Mouse (Mus musculus): Measurements from ENCODE around the gene Tmem171. TPM values are rescaled to one million over a fixed set of nuclear protein-coding genes. Genes with fewer than 3 reads are reported as not detected.

Gene Tmem171
- total and polyA plus RNA-seq, 3 experiments: 0.22 to 0.49 (median 0.41) TPM

DNA sequence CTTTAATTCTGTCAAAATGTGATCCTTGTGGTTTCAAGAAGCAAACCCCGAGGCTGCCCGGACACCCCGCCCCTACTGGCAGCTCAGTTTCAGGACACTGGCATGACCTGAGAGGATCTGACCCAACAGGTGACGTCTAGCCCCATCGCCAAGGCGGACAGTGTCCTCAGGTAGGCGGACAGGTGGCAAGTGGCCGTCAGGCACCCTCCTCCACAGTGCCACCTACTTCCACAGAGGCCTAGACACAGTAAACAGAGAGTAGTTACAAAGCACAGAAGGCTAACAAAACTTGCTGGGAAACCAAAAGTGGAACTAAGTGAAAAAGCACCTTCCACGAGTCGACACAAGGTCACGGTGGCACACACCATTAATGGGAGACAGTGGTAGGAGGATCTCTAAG, 1.3 kb downstream of the Tmem171 start:
- DNase-seq: no peak

DNA sequence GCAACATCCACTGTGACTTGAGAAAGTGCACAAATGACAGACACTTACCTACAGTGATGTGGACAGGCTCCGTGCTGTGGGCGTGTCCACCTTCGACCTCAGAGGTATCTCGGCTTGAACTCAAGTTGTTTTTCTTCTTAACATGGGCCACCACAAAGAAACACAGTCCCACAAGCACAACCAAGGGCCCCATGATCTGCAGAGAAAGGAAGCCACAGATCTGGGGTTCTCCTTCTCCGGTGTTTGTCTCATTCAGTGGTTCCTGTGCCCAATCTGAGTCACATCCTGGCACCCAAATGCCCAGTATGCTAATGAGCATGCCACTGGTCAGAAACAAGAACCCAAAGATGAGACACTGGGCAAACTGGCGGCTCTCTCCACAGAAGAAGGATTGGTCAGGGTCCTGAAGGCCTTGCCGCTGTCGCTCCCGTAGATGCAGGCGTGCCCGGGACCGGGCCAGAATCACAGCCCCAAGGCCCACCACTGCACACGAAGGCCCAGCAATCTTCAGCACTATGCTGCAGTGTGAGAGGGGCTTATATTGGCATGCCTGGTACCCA, 2.6 kb downstream of the Tmem171 start:
- no peak for DNase-seq

DNA sequence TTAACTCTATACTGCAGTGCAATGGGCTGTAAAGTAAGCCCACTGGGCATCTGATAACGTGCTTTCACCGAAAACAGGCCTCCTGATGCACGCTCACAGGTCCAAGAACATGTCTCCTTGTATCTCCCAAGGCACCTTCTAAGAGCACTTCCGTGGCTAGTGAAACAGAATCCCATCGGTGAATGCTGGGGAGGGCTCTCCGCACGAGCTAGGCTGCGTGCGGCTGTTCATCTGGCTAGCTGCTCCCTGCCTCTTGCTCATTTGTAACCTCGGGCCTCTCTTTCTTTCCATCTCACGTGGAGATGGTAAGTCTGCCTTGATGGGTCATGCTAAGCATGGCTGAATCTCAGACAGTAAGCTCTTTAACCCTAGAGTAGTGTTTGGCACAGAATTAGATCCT, 3.7 kb downstream of the Tmem171 start:
- no peak for DNase-seq

DNA sequence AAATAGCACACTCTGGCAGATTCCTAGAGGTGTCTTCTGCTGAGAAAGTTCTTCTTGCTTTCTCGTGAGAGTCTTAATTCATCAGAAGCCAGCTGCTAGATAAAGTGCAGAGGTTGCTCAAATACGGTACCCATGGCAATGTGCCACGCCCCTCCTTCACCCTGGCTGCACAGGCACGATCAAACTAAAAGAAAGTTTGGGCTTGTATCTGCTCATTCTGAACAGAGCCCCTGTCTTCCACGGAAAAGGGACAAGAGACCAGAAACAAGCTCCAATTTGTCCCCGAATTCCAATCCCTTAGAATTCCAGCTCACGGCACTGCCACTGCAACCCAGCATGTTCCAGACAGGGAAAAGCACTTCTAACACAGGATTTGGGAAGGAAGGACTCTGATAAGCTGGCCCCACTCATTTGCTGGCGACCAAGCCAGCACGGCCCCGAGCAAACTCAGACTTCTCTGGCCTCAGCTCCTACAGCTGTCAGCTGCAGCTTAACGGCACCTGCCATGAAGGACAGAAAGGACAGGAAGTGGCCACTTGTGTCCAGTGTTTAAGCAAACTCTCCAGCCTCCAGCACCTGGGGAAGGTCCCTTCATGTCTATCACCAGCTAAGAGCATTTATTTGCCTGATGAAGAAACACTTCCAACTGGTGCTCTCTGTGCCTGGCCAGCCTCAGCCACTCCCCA, 4.9 kb downstream of the Tmem171 start:
- no peak for DNase-seq

DNA sequence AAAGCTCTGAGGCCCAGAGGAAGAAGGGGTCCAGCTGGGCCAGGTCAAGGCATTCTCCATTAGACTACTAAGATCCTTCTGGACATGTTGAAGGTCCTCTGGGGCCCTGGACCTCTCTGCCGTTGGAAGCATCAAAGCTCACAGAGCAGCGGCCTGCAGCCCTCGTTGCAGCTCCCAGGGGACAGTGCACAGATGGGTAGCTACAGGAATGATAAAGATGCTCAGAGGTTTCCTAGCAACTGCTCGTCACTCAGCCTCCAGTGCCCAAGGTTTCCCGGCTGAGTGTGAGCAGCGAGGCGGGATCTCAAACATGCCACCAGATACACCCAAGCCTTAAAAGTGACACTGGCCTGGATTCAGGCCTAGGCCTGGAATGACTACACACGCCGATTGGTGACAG, 6.7 kb downstream of the Tmem171 start:
- no peak for DNase-seq

DNA sequence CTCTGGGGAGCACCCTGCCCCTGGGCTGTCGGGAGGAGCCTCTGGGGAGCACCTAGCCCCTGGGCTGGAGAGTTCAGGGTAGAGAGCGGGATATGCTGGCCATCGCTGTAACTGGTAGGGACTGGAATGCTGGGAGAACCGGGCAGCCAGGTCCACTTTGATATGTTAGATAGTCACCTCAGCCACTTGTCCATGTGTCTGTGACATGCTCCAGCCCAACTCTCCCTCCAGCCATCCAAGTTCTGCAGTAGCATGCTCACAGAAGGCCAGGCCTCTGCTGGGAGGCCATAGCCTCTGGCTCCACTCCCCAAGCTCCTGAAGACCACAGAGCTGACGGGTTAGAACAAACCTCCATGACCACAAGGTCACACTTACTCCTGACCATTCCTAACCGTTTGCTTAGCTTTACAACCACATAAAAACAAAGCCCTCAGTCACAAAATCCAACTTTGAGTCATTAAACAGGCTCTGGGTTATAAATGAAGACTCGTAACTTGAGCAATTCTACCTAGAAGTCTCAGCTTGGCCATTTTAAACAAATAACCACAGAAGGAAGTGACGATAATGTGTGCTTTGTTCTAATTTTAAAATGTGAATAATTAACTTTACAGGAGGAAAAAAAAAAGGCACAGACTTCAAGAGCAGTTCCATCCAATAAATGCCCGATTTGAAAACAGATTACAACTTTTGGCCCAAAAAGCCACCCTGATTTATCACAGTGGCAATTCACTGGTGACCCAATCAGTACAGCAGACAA, 10.3 kb downstream of the Tmem171 start:
- no peak for DNase-seq

DNA sequence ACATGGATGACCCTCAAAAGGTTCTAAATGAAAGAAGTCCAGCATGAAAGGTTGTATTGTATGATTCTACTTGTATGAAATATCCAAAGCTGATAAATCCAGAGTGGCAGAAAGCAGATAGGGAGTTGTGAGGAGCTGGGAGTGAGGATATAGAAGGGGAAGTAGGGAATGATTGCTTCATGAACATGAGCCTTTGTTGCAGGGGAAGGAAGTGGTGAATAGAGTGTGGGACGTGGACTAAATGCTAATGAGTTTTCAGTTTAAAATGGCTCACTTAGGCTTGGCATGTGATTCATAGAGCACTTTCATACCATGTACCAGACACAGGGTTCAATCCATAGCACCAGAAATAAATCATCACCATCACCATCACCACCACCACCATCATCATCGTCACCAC, 11.2 kb downstream of the Tmem171 start:
- DNase-seq: no peak

DNA sequence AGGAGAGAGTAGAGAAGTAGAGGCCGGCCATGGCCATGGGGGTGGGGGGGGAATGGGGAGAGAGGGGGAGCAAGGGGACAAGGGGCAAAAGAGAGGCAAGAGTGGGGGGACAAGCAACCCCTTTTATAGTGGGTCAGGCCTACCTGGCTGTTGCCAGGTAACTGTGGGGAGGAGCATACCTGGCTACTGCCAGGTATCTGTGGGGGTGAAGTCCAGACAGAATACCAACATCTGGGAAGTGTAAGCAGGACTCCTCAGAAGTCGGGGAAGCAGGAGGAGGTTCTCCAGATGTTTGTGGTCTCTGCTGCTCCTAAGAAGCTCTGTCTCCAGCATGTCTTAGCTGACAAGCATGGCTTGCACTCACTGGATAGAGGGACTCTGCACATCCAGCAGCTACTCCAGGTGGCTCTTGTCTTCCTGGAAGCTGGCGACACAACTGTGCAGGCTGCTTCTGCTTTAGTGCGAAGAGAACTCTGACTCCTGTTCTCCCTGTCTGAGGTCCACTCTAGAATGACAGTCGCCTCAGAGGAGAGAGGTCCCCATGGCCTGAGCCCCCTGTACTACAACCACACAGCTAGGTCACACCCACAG, 14.1 kb downstream of the Tmem171 start:
- DNase-seq: no peak

DNA sequence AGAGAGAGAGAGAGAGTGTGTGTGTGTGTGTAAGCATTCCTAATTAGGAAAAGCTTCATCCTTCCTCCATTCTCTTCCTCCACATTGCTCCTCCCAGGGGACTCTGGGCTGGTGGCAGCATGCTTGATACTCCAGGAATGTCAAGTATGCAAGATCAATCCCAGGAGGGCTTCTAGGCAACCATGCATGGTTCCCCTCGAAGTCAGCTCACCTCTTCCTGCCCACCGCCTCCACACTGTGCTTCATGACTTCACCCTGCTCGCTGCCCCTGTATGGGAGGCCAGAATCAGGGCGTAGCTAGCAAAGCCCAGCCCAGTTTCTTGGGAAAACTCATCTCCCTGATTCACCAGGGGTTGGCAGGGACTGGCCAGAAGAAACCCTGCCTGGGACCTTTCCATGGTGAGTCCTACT, 15.0 kb downstream of the Tmem171 start:
- DNase-seq: no peak

DNA sequence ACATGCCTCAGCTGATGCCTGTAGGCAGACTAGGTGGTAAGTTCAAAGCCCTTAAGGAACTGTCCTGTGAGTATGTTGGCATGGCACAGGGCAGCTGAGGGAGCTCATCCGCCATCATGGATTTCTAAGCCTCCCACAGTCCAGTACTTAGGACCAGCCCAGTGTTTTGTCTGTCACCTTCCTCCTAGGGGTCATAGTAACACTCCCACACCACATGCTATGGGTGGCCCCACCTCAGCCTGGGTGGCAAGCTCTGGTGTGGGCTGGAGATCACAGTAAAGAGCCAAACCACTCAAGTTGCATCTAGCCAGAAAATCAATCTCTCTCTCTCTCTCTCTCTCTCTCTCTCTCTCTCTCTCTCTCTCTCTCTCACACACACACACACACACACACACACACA, 15.4 kb downstream of the Tmem171 start:
- DNase-seq: no peak

DNA sequence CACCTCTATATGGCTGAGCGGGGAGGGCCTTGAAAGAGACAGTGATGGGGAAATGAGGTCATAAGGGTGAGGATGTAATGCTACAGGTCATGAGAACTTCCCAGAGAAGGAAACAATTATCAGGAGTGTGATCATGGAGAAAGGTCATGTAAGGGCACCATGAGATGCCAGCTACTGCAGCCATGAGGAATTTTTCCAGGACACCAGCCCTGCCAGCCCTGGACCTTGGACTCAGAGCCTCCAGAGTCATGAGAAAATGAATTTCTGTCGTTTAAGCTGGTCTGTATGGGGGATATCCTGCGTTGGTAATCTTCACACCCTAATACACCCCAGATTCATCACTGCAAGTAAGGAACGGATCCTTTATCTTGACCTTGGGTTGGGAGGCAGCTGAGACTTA, 20.7 kb downstream of the Tmem171 start:
- DNase-seq: no peak

DNA sequence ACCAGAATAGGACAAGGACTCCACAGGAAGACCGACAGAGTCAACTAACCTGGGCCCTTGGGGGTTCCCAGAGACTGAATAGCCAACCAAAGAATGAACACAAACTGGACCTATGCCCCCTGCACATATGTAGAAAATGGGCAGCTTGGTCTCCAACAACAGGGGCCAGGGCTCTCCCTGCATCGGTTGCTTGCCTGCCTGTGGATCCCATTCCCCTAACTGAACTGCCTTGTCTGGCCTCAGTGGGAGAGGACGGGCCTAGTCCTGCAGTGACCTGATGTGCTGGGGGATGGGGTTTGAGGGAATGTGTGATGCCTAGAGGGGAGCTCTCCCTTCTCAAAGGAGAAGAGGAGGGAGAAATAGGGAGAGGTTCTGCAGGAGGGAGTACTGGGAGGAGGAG, 25.3 kb downstream of the Tmem171 start:
- DNase-seq: no peak

DNA sequence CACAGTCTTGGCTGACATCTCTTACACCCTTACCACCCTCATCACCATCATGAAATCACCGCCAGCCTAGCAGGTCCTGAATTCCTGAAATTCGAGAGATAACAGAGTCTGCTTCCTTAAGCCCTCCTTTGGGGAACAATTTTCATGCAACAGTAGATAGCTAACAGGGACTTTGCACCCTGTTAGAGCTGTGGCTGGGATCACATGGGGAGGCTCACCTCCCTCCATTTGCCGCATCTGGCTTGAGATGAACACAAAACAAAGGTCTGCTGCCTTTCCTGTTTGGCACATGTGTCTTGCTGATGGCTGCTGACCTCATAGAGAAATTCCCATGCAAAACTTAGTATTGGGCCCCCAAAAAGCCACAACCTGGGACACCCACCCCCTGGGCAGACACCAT, 27.3 kb downstream of the Tmem171 start:
- no peak for DNase-seq

DNA sequence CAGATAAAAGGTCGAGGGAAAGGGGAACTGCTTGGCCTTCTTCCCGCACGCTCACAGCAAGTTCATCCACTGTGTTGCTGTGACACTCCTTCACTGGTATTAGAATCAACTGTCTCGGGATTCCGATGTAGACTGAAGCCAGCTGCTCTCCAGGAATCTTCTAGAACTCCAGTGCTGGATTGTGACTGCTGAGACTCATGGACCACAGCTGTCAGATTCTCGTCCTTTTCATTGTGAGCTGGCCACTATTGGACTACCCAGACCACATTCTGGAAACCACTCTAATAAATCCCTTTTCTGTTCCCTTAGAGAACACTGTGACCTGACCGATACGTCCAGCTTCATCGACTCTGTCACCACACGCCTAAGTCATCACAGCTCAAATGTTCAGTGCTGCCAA, 29.4 kb downstream of the Tmem171 start:
- DNase-seq: no peak

DNA sequence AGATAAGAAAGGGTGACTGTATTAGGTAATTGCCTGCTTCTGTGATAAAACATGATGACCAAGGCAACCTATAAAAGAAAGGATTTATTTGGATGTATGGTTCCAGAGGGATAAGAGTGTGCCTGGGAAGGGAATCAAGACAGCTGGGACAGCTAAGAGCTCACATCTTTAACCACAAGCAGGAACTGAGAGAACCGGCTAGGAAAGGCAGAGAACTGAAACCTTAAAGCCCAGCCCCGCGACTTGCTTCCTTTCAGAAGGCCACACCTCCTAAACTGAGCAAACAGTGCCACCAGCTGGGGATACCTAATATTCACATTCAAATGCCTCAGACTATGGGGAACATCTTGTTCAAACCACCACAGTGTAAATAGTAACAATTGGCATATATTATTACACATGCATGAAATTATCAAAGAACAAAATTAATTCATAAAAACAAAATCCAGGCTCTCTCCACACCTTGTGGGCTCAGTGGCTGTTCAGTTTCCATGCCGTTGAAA, 32.4 kb downstream of the Tmem171 start:
- no peak for DNase-seq

DNA sequence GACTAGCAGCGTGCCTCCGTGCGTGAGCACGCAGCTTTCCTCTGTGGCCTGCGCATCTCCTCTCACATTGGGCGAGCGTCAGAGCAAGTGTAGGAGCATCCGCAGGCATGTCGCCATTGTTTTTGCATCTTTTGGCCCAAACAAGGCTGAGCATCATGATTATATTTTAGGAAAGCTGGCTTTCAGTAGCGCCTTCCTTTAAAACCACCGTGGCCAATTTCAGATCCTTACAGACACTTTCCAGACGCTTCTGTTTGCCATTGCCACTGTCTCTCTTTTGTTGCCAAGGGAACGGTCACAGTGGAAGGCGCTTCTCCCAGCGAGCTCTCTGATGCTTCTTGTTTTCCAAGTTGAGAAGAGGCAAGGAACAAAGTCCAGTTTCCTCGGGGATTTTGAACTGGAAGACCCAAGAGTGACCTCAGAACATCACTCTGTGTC, 38.6 kb downstream of the Tmem171 start:
- DNase-seq: no peak

DNA sequence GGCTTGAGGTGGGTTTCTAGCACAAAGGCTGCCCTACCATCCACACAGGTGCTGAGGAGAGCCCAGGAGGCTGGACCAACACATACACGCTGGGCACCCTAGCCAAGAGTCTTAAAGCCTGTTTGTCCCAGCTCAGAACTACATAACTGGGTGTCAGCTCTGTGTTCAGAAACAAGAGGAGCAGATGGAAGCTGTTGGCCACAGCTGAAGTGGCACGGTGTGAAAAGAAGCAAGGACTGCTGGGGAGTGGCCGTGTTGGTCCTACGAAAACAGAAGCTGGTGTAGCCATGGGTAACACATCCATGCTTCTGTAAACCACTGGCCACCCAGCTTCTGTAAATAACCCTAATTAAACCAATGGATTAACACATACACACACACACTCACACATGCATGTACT, 39.3 kb downstream of the Tmem171 start:
- no peak for DNase-seq

DNA sequence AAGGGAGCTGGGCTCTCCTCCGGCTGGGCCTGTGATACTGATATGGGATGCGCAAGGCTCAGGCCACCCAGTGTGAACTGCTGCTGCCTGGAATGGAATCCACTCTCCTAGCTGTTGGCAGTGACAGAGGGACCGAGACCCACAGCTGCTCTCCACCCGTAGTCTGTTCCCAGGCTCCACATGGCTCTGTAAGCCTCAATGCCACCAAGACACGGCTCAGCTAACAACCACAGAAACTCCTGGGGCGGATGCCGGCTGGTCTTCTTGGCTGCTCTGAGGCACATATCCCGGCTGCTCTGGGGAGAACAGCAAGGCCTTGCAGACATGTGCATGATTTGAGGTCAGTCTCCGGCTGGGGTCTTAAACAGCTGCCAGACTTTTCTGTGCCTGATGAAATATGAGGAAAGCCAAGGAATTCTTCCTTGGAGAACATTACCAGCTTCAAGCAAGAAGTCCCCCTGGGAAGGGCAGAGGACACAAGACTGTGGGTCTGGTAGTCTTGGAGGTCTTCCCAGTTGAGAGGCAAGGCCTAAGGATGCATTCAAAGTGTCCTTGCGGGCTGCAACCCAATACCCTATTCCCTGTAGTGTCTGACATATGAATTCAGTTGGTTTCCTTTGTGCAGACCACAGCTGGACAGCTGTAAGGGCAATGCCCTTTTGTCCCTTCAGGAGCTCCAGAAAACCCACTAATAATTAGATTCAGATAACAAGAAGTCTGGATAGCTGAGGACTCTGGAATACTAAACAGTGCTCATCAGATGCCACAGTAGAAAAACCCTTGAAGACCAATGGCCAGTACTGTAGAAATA, 40.3 kb downstream of the Tmem171 start:
- no peak for DNase-seq

DNA sequence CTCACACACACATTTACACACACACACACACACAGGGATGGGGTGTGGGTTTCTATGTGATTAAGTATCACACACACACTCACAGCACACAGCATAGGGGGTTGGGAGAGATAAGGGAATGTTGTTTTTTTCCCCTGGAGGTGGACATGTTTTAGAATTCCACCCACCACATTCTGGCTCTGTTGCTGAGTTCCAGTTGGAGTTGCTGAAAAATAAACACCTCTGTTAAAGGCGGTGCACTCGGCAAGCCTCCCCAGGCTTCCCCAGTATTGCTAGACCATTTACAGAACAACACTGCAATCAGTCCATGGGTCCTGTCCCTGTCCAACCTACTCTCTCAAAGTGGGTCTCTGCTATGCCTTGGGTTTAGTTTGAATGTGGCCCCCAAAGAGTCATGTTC, 42.4 kb downstream of the Tmem171 start:
- DNase-seq: no peak

DNA sequence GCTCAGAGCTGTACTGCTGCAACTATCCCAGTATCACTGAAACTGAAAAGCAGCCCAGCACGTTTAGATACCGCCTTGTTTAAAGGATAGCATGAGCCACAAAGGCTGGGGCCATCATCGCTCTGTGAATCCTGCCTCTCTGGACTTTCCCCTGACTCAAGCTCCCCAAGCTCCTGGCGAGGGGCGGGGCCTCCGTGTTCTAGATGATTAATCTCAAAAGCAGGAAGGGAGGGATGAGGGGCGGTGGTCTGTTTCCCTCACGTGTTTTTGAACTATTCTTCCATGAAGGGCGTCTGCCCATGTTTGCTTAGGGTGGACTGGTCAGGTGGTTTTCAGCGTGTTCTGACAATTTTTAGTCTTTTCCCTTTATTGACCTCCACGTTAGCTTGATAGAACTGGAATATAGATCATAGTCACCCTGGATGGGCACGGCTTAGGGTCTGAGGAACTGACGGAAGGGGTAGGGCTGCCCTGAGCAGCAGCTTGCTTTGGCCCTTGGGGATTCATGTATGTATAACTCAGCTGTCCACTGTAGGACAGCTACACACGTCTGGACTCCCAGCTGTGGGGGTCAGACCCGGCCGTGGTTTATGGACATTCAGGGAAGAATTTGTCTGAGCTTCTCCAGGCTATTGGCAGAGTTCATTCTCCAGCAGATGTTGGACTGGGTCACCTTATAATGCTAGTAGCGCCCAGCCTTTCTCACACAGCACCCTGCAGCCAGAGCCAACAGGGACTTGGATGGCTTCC, 43.2 kb downstream of the Tmem171 start:
- no peak for DNase-seq
